Mouse (Mus musculus) olfactory bulb, adult 2 months (tissue): ENCODE measurements around the gene Mycn.

Experiments used
- CTCF ChIP-seq: fragments of 200-500 bp; IDR thresholded peaks from 2 replicates; pipeline ENCODE4 v1.5.1; 2012; ENCODE audit warnings: low read depth, mild to moderate bottlenecking, low read length, moderate library complexity; ENCODE audit not compliant: insufficient read depth
- POLR2A ChIP-seq: fragments of 200-500 bp; IDR thresholded peaks from 2 replicates; pipeline ENCODE4 v1.6.1; 2012; ENCODE audit warnings: mild to moderate bottlenecking, low read depth, low read length, moderate library complexity; ENCODE audit not compliant: insufficient read depth

DNA sequence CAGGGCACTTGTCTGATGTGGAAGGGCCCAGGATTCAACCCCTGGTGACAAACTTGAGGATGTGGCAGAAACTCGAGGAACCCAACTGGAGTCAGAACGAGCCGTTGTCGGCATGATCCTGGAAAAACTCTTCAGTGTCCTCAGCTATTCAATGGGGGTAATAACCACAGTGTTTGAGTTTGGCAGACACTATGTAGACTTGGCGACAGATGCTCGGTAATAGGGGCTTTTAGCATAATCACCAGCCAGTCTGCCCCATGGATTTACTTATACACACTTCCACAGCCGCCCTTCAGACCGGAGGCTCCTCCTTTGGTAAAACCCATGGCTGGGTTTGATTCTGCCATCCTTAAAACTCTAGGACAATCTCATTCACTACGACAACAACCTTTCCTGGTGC, 4.0 kb downstream of the Mycn start:
- TF ChIP-seq POLR2A: no peak
- TF ChIP-seq CTCF: no peak
